Mouse (Mus musculus): ENCODE results near the gene Cdk13. TPM values are rescaled to one million over a fixed set of nuclear protein-coding genes. Genes with fewer than 3 reads are reported as not detected.

Cdk13 gene
- polyA plus RNA-seq, 1 experiment from 2014 or later: 15.1 TPM

DNA sequence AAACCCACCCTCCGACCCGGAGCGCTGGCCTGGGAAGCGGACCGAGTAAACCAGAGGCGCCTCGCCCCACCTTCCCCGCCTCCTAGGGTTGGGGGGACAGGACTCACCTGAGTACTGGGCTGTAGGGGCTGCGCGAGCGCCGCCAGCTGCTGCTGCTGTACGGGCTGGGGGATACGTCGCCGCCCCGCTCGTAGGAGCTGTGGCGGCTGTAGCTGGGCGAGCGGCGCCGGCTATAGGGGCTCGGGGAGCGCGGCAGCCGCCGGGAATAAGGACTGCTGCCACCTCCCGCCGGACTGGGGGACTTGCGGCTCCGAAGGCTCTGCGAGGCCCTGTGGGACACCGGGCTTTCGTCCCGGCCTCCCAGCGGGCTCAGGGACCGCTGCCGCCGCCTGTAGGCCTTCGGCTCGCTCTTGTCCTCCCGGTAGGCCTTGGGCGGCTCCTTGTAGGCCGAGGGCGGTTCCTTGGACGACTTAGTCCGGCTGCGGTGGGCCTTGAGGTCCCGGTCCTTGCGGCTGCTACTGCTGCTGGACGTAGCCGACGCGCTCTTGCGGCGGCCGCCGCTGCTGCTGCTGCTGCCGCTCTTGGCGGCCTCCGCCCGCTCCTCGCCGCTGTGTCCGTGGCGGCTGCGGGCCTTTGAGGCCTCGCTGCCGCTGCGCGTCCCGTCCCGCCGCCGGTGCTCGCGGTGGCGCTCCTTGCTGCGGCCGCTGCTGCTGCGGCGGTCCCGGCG is 1.4 kb downstream of the Cdk13 start:
- Histone ChIP-seq H3K27ac (replicated peaks) (peak overlapping the region; percentile 97), H3K9me3 (no peaks in the 10 kb centered on the region), H3K9ac (peak overlapping the region; percentile 98), H3K36me3 (no peaks in the 10 kb centered on the region), H3K4me3 (peak overlapping the region; percentile 100), H3K27me3 (no peaks in the 10 kb centered on the region), H3K4me2 (peak overlapping the region; percentile 97), H3K4me1 (replicated peaks) (peaks cover 36% of the 10 kb centered on the region)
- peak; percentile 11 for ATAC-seq (ENCODE audit: low read depth)
- under 1% methylated on average over 81 of the region's 85 CpGs for WGBS

DNA sequence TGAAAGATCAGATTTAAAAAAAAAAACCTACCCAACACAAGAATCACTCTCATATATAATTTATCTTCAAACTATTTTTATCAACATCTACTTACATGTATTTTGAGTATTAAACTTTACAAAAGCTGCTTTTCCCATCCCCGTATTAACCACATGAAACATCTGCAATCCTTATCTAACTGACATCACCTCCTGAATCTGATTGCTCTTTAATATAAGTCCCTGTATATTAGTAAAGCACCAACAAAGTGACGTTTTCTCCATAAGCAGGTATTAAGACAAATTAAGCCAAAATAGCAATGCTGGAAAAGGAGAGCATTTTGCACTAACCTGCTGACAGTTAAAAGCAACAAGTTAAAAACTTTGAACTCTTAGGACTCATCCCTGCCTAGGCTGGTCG is 2.0 kb downstream of the Cdk13 start:
- peak overlapping the region; percentile 100 for H3K4me3 ChIP-seq
- WGBS: 4% methylated on average over 3 of the region's 3 CpGs
- H3K9me3 ChIP-seq: no peaks in the 10 kb centered on the region
- no peak for ATAC-seq (ENCODE audit: low read depth)
- H3K4me1 ChIP-seq (replicated peaks): peaks cover 36% of the 10 kb centered on the region
- H3K9ac ChIP-seq: peak overlapping the region; percentile 98
- peak overlapping the region; percentile 97 for H3K4me2 ChIP-seq
- no peaks in the 10 kb centered on the region for H3K27me3 ChIP-seq
- H3K36me3 ChIP-seq: no peaks in the 10 kb centered on the region
- peak overlapping the region; percentile 97; the same call in 1 of the 2 replicates for H3K27ac ChIP-seq (replicated peaks)

DNA sequence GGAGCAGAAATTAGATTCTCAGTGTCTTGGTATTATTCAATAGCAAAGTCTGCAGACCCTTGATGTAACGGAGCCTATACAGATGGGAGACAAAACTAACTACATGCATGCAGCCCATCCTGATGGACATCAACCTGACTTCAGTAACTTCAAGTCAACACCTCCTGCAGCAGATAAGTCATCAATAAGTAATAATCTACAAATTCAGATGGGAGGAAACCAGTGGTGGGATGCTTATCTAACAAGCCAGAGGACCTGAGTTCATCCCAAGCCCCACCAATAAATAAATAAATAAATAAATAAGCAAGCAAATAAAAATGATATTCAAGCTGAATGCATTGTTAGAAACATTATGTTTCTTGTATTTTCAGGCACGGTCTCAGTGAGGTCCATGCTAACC is 5.2 kb downstream of the Cdk13 start:
- Histone ChIP-seq H3K9me3 (no peaks in the 10 kb centered on the region), H3K4me1 (replicated peaks) (peaks cover 35% of the 10 kb centered on the region), H3K4me2 (no peak overlapping the region), H3K9ac (no peak overlapping the region), H3K4me3 (no peak overlapping the region), H3K27ac (replicated peaks) (no peak overlapping the region), H3K36me3 (no peaks in the 10 kb centered on the region), H3K27me3 (no peaks in the 10 kb centered on the region)
- ATAC-seq (ENCODE audit: low read depth): no peak
- 93% methylated on average over 2 of the region's 2 CpGs for WGBS

DNA sequence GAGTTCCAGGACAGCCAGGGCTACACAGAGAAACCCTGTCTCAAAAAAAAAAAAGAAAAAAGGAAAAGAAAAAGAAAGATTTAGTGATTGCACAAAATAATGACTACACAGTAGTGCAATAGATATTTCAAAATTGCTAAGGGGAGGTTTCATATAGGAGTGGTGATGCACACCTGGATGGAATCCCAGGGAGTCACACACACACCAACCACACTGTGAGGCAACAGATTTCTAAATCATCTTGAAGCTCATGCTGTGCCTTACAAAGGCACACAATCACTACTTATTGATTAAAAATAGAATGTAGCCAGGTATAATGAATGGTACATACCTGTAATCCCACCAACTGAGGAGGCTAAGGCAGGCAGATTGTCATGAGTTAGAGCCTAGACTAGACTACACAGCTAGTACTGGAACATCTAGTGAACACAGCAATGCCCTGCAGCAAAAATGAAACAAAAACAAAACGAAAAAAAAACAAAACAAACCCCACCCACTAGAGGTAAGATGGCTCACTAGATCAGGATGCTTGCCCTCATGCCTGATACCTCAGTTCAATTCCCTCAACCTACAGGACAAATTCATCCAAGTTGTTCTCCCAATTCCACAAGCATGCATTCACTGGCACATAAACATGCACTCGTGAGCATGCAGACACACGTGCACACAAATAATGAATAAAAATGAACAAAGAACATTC is 9.0 kb downstream of the Cdk13 start:
- no peaks in the 10 kb centered on the region for H3K27me3 ChIP-seq
- peaks cover 16% of the 10 kb centered on the region for H3K4me1 ChIP-seq (replicated peaks)
- no peak overlapping the region for H3K4me2 ChIP-seq
- WGBS: 87% methylated on average over 3 of the region's 3 CpGs
- no peaks in the 10 kb centered on the region for H3K36me3 ChIP-seq
- no peaks in the 10 kb centered on the region for H3K9me3 ChIP-seq
- no peak overlapping the region for H3K27ac ChIP-seq (replicated peaks)
- no peak overlapping the region for H3K4me3 ChIP-seq
- H3K9ac ChIP-seq: no peak overlapping the region
- no peak for ATAC-seq (ENCODE audit: low read depth)

DNA sequence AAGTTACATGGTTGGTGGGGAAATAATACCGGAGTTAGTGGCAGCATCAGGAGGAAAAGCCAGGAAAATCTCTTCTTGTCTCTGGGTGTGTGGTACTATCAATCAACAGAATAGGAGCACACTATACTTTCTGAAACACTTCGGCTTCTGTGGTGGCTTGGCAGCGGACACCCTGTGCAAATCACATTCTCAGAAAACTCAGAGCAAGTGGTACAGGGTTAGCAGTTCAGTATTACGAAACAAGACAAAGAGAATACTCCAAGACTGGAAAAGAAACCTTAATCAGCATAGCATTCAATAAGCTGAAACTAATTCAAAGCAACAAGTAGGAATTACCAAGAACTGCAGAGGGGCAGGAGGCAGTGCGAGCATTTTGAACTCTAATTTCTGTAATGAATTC is 21.3 kb downstream of the Cdk13 start:
- ATAC-seq (ENCODE audit: low read depth): no peak
- Histone ChIP-seq H3K27me3 (no peaks in the 10 kb centered on the region), H3K36me3 (no peaks in the 10 kb centered on the region), H3K4me3 (no peak overlapping the region), H3K4me2 (no peak overlapping the region), H3K9me3 (no peaks in the 10 kb centered on the region), H3K9ac (no peak overlapping the region), H3K4me1 (replicated peaks) (no peaks in the 10 kb centered on the region), H3K27ac (replicated peaks) (no peak overlapping the region)
- 90% methylated on average over 5 of the region's 5 CpGs for WGBS

DNA sequence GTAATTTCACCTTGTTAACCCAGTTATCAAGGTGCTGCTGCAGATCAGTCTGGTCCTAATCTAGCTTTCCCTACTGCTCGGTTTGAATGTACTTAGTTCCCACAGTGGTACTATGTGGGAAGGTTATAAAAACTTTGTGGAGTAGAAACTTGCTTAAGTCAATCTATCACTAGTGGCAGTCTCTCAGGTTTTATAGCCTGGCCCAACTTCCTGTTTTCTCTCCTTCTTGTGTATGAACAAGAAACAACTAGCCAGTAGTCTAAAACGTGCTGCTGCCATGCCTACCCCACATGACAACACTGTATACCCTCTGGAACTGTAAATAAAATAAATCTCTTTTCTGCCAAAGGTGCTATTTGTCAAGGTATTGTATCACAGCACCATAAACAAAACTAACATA is 25.0 kb downstream of the Cdk13 start:
- Histone ChIP-seq H3K36me3 (peaks cover 4% of the 10 kb centered on the region; the same call in 1 of the 2 replicates), H3K27me3 (no peaks in the 10 kb centered on the region), H3K4me2 (no peak overlapping the region), H3K4me3 (no peak overlapping the region), H3K9ac (no peak overlapping the region), H3K9me3 (no peaks in the 10 kb centered on the region), H3K27ac (replicated peaks) (no peak overlapping the region), H3K4me1 (replicated peaks) (no peaks in the 10 kb centered on the region)
- ATAC-seq (ENCODE audit: low read depth): no peak
- WGBS: 87% methylated on average over 2 of the region's 2 CpGs

DNA sequence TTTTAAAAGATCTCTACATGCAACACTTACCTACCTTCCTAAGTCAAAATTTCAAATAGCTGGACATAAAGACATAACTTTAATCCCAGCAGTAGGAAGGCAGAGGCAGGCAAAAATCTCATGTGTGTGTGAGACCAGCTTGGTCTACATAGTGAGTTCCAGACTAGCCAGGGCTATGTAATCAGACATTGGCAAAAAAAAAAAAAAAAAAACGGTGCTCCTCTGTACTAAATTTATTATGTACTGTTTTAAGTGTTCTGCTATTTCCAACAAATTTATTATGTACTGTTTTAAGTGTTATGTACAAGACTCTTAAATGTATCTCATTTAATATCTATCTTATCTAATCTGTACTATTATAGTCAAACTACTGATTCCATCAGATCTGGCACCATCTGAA is 28.6 kb downstream of the Cdk13 start:
- WGBS: 89% methylated on average over 1 of the region's 1 CpGs

DNA sequence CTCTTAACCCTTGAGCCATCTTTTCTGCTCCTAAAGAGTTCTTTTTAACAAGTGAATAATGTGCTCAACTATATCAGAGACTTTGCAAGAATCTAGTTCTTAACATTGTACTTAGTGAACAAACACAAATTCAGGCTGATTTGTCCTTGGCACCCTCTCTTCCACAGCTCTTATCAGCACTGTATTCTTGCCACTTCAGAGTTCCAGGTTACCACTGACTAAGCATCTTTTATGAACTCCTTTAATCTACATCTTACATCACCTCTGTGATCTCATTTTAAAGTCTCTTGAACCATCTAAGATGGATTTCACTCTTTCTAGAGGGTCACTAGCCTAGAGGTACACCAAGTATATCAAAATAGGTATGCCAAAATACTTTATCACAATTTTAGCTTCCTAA is 29.5 kb downstream of the Cdk13 start:
- no peak overlapping the region for H3K4me3 ChIP-seq
- no peak overlapping the region for H3K27ac ChIP-seq (replicated peaks)
- H3K4me2 ChIP-seq: no peak overlapping the region
- ATAC-seq (ENCODE audit: low read depth): no peak
- H3K9me3 ChIP-seq: no peaks in the 10 kb centered on the region
- no peaks in the 10 kb centered on the region for H3K4me1 ChIP-seq (replicated peaks)
- no peak overlapping the region for H3K9ac ChIP-seq
- H3K36me3 ChIP-seq: peaks cover 14% of the 10 kb centered on the region
- H3K27me3 ChIP-seq: no peaks in the 10 kb centered on the region

More for the DNA sequence above, 28.6 kb downstream of the Cdk13 start:
- H3K27me3 ChIP-seq: no peaks in the 10 kb centered on the region
- no peaks in the 10 kb centered on the region for H3K9me3 ChIP-seq
- no peak overlapping the region for H3K4me2 ChIP-seq
- H3K4me1 ChIP-seq (replicated peaks): no peaks in the 10 kb centered on the region
- H3K27ac ChIP-seq (replicated peaks): no peak overlapping the region
- H3K36me3 ChIP-seq: peaks cover 14% of the 10 kb centered on the region
- no peak overlapping the region for H3K4me3 ChIP-seq
- no peak overlapping the region for H3K9ac ChIP-seq
- ATAC-seq (ENCODE audit: low read depth): no peak

DNA sequence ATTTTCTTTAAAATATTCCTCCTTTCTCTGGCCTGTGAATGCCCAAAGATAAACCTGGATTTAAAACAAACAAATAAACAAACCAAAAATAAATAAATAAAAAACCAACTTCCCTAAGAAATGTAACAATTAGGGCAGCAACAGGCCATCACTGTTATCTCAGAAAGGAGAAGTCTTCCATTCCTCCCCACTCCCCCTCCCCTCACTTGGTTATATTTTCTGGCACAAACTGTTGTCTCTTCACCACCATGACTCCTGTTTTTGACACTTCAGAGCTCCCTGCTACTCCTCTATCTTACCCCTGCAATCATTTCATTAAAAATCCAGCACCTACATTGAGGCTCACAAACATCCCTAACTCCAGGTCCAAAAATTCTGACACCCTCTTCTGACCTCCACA is 31.8 kb downstream of the Cdk13 start:
- no peaks in the 10 kb centered on the region for H3K4me1 ChIP-seq (replicated peaks)
- H3K27ac ChIP-seq (replicated peaks): no peak overlapping the region
- H3K27me3 ChIP-seq: no peaks in the 10 kb centered on the region
- no peak overlapping the region for H3K4me2 ChIP-seq
- H3K9me3 ChIP-seq: no peaks in the 10 kb centered on the region
- H3K36me3 ChIP-seq: peaks cover 12% of the 10 kb centered on the region
- H3K9ac ChIP-seq: no peak overlapping the region
- no peak overlapping the region for H3K4me3 ChIP-seq
- ATAC-seq (ENCODE audit: low read depth): no peak

DNA sequence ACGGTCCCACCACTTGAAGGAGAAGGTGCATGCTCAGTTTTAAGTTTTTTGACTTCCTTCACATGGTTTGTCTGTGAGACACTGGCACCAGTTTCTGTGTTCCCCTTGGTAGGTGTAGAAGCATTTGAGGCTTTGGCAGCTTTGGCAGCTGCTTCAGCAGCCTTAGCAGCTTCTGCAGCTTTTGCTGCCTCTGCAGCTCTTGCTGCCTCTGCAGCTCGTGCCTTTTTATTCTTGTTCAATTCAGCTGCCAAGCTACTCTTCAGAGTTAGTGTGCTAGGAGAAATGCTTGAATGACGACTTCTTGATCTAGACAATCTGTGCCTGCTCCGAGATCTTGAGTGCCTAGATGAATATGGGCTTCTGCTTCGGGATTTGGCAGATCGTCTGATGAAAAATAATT is 32.3 kb downstream of the Cdk13 start:
- Histone ChIP-seq H3K27me3 (no peaks in the 10 kb centered on the region), H3K9me3 (no peaks in the 10 kb centered on the region), H3K4me2 (no peak overlapping the region), H3K9ac (no peak overlapping the region), H3K4me1 (replicated peaks) (no peaks in the 10 kb centered on the region), H3K4me3 (no peak overlapping the region), H3K36me3 (peaks cover 10% of the 10 kb centered on the region), H3K27ac (replicated peaks) (no peak overlapping the region)
- ATAC-seq (ENCODE audit: low read depth): no peak
- 79% methylated on average over 6 of the region's 6 CpGs for WGBS

DNA sequence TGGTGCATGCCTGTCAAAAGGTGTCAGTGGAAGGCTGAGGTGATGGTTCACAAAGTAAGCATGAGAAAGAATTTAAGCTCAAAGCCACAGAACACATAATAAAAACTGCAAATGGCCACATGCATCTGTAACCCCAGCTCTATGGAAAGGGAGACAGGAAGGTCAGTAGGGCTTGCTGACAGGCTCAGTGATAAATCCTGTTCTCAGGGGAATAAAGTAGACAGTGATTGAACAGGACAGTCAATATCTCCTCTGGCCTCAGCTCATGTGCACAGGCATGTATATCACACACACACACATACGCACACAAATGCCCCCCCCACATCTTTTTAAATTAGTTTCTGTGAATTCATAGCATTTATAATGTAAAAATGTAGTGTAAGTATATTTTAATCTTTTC is 42.5 kb downstream of the Cdk13 start:
- no peaks in the 10 kb centered on the region for H3K27me3 ChIP-seq
- WGBS: 79% methylated on average over 1 of the region's 1 CpGs
- H3K36me3 ChIP-seq: peaks cover 16% of the 10 kb centered on the region
- no peak overlapping the region for H3K27ac ChIP-seq (replicated peaks)
- H3K9me3 ChIP-seq: no peaks in the 10 kb centered on the region
- no peak overlapping the region for H3K4me2 ChIP-seq
- no peak overlapping the region for H3K9ac ChIP-seq
- no peaks in the 10 kb centered on the region for H3K4me1 ChIP-seq (replicated peaks)
- H3K4me3 ChIP-seq: no peak overlapping the region
- no peak for ATAC-seq (ENCODE audit: low read depth)

DNA sequence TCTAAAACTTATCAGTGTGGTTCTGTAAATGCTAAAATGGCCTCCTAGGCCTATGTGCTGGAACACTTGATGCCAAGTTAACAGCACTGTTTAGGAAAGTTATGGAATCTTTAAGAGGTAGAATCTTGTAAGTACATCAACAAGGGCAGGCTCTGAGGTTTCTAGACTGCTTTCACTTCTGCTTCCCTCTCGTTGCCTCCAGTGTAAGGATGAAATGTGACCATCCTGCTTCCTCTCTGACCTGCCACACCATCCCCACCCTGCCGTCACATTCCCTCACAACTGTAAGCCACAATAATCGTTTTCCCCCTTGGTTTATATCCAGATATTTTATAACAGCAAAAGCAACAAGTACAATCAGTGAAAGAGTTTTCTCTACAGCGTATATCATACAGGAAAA is 49.9 kb downstream of the Cdk13 start:
- H3K9ac ChIP-seq: no peak overlapping the region
- H3K27me3 ChIP-seq: no peaks in the 10 kb centered on the region
- H3K4me2 ChIP-seq: no peak overlapping the region
- ATAC-seq (ENCODE audit: low read depth): no peak
- 87% methylated on average over 4 of the region's 4 CpGs for WGBS
- H3K9me3 ChIP-seq: no peaks in the 10 kb centered on the region
- no peaks in the 10 kb centered on the region for H3K4me1 ChIP-seq (replicated peaks)
- no peak overlapping the region for H3K27ac ChIP-seq (replicated peaks)
- H3K36me3 ChIP-seq: 0 out of 2 replicates have a peak, but pooled peaks cover 10% of the 10 kb centered on the region
- no peak overlapping the region for H3K4me3 ChIP-seq

DNA sequence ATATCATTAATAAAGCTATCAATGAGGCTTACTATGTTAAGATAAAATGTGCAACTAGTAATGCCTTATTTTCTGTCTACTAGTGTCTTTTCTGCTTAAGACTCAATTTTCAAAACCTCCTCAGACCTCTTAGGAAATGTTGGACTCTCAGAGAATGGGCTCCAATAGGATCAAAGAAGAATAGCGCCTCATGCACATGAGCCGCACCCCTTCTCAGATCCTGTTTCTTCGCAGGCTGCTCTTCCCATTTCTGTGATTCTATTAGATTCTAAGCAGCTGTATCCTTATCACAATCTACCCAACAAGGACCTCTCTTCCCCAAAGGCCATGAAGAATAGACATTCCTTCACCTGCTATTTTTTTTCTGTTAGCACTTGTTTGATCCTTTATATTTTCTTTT is 76.1 kb downstream of the Cdk13 start:
- H3K27me3 ChIP-seq: no peaks in the 10 kb centered on the region
- no peak overlapping the region for H3K27ac ChIP-seq (replicated peaks)
- H3K36me3 ChIP-seq: peaks cover 12% of the 10 kb centered on the region
- no peak for ATAC-seq (ENCODE audit: low read depth)
- WGBS: 89% methylated on average over 3 of the region's 3 CpGs
- H3K9ac ChIP-seq: no peak overlapping the region
- H3K9me3 ChIP-seq: no peaks in the 10 kb centered on the region
- H3K4me3 ChIP-seq: no peak overlapping the region
- H3K4me1 ChIP-seq (replicated peaks): no peaks in the 10 kb centered on the region
- H3K4me2 ChIP-seq: no peak overlapping the region
